Mouse (Mus musculus): Measurements from ENCODE around the gene Strada. TPM values are rescaled to one million over a fixed set of nuclear protein-coding genes. Genes with fewer than 3 reads are reported as not detected.
"Not testable (repeated sequence)": the region's sequence is repeated elsewhere in the genome, so short reads cannot be mapped to it uniquely, and the experiment has no call there.

The Strada gene
- total RNA-seq (2022), result 10 to 100 TPM; 11.1 to 14.7 (median 12.6) TPM

GRCm38 (mm10) chr11:106202123-106202465 is at the start of gene Strada:
Strada (minus strand) TSS chr11:106202168.
- no peak for DNase-seq (ENCODE audit: low spot score in 2 of 2)

- no peak for DNase-seq (ENCODE audit: low spot score in 2 of 2)
Observed at GRCm38 (mm10) chr11:106249326-106249725, 47.4 kb upstream of the Strada start.

GRCm38 (mm10) chr11:106246834-106247233 is 44.9 kb upstream of the Strada start:
- no peak for DNase-seq (ENCODE audit: low spot score in 2 of 2)

DNA sequence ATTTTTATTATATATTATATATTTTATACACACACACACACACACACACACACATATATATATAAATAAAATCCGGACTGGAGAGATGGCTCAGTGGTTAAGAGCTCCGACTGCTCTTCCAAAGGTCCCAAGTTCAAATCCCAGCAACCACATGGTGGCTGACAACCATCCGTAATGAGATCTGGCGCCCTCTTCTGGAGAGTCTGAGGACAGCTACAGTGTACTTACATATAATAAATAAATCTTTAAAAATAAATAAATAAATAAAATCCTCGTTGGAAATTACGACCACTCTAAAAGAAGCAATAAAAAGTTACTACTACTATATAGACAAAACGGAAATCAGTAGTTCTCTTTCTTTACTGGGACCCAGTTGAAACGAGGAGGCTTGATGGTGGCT is 32.0 kb upstream of the Strada start:
- not testable (repeated sequence) for DNase-seq (ENCODE audit: low spot score in 2 of 2)

GRCm38 (mm10) chr11:106220603-106221002 is 18.6 kb upstream of the Strada start:
- no peak for DNase-seq (ENCODE audit: low spot score in 2 of 2)

- DNase-seq (ENCODE audit: low spot score in 2 of 2), result peak; percentile 85 to 88
Observed at GRCm38 (mm10) chr11:106216730-106217490, 14.9 kb upstream of the Strada start, which contains the start of gene Ddx42. Ddx42 (plus strand) TSS chr11:106216926.

DNA sequence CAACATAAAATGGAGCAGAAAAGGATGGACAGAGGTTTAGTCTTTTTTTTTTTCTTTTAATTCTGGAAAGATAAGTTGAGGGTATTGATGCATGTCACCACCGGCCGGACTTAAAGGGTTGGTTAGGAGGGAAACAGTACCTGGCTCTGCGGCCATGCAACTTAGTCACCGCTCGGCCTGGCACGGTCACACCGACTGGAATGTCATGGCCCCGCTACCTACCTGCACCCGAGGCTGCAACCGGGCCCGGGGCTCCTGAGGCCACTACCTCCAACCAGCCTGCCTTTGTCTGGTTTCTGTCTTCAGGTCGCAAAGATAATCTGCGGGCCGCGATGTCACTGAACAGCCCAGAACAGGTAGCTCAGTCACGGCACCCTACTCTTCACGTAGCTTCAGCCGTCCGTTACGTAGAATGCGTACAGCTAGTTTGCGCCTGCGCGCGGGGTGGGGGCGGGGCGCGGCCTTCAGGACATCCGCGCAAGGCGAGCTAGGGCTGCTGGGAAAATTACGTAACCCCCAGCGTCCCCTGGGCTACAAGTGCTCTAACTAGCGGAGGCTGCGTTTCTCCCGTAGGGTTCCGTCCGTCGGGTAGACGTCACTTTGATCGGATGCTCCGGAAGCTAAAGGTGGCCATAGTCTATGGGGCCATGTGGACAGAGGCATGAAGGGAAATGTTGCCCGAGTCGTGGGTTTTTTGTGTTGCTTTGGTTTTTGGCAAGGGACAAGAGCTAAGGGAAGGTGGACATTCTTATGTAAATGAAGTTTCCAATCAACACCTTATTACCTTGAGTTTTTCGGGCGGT is 14.2 kb upstream of the Strada start, which contains the start of gene Ccdc47:
Gene Ccdc47, minus strand, starts transcription at position 418 of the 803 bp plus-strand sequence.
- peak; percentile 90 to 95 for DNase-seq (ENCODE audit: low spot score in 2 of 2)

GRCm38 (mm10) chr11:106215450-106215859 is 13.5 kb upstream of the Strada start:
- no peak for DNase-seq (ENCODE audit: low spot score in 2 of 2)

DNA sequence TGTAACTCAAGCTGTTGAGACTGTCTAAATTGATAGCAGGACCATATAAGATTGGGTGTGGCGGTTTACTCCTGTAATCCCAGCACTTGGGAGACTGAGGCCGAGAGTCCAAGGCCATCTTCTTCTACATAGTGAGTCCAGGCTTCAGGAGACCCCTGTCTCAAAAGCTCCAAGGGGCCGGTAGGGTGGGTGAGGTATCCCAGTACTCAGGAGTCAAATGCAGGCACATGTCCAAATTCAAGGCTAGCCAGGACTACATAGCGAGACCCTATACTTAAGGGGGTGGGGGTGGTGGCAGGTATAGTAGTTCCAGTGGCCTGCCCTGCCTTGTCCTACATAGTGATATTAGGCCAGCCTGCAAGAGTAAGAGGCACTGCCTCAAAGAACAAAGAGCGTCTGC is 12.9 kb upstream of the Strada start:
- no peak for DNase-seq (ENCODE audit: low spot score in 2 of 2)

DNA sequence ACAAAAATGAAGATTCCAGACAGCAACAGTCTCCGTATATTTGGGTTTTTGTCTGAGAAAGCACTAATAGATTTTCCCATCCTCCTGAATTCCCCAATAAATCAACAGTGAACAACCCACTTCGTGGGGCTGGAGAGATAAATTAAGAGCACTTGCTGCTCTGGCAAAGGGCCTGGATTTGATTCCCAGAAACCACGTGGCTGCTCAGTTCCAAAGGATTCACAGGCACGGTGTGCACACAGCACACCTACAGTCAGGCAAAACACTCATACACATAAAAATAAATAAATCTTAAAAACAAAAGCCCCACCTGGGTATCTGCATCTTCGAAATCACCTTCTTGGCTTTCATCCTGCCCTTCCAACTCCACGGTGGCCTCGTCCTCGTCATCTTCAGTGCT is 10.8 kb upstream of the Strada start:
- no peak for DNase-seq (ENCODE audit: low spot score in 2 of 2)

DNA sequence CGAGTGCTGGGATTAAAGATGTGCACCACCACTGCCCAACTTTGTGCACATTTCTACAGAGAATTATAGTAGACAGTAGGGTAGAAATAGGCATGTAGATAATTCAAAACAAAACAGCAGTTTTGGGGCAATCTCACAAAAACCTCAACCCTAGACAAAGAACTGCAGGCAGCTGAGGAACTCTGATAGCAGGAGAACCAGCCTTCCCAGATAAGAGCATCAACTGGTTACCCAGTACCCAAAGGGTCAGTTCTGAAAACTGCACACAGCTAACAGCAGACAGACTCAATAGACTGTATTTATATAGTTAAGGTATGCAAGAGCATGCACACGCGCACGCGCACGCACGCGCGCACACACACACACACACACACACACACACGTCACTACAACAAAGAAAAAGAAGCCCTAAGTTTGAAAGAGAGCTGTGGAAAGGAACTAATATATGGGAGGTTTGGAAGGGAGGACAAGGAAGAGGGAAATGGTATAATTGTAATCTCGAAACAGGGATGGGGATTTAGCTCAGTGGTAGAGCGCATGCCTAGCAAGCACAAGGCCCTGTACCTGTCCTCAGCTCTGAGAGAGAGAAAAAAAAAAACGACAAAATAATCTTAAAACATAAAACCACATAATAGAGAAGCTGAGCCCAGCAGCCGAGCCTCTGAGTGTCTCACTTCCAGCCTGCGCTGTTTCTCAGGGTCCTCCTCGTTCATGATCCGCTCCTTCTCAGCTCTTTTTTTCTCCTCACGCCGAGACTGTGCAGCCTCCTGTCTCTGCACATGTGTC is 438 bp downstream of the Strada start:
- DNase-seq (ENCODE audit: low spot score in 2 of 2), result no peak

- no peak for DNase-seq (ENCODE audit: low spot score in 2 of 2)
Observed at GRCm38 (mm10) chr11:106200756-106201155, 1.2 kb downstream of the Strada start.

GRCm38 (mm10) chr11:106199997-106200396 is 2.0 kb downstream of the Strada start:
- not testable (repeated sequence) for DNase-seq (ENCODE audit: low spot score in 2 of 2)

DNA sequence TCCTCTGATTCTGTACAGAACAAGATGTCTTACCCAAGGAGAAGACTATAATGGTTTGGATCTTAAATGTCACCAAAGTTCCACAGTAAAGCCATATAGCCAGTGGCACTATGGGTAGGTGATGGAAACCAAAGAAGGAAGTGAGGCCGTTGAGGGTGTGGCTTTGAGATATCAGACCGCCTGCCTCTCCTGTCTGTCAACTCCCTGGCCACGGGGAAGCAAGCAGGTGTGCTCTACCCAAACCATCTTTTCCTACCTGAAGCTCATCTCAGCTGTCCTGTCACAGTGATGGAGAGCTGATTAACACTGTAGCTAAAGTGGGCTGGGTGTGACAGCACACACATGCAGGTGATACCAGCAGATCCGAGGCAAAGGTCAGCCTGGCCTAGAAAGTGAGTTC is 3.7 kb downstream of the Strada start:
- DNase-seq (ENCODE audit: low spot score in 2 of 2), result no peak

- no peak for DNase-seq (ENCODE audit: low spot score in 2 of 2)
Observed at GRCm38 (mm10) chr11:106195341-106195740, 6.6 kb downstream of the Strada start.

DNA sequence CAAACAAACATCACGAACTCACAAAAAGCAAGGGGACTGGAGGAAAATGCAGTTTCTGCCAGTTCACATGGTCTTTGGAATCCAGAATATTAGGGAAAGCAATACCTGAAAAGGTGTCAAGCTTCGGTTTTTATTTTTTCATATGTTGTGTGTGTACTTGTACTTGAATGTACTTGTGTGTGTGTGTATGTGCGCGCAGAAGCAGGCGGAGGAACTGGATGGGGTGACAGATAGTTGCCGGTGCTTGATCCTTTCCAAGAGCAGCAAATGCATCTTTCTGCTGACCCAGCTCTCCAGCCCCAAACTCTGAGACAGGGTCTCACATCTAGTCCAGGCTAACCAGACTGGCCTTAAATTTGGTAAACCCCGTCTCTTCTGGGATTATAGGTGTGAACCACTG is 7.1 kb downstream of the Strada start:
- DNase-seq (ENCODE audit: low spot score in 2 of 2), result no peak

GRCm38 (mm10) chr11:106194155-106194541 is 7.8 kb downstream of the Strada start:
- no peak for DNase-seq (ENCODE audit: low spot score in 2 of 2)

DNA sequence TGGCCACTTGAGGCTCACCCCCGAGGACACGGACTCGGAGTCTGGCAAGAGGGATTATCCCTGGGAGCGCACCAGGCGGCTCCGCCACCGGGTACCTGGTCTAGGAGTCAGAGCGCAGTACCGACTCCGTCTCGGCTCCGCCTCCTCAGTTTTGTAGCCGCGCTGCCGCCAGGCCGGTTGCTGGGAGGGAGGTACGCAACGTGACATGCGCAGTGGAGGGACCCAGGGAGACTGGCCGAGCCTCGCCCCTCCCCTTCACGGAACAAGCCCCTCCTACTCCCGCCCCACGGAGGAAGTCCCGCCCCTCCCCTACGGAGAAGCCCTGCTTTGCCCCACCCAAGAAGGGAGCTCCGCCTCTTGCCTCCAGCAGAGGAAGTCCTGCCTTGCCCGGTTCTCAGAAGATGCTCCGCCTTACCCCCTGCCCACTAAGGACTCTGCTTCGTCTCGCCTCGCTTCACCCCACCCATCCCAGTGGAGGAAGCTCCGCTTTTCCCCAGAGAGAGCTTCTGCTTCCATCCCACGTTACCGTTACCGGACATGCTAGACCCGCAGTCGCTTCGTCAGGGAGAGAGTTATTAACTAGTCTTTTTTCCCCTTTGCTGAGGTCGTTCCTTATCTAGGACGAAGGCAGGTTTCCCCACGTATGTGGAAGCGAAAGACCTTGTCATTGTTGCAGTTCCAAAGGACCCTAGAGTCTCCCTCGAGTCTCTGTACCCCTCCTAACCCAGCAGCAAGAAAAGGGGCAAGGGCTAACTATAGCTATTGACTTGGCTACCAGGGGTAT is 8.4 kb downstream of the Strada start:
- peak; percentile 90 to 94 for DNase-seq (ENCODE audit: low spot score in 2 of 2)

DNA sequence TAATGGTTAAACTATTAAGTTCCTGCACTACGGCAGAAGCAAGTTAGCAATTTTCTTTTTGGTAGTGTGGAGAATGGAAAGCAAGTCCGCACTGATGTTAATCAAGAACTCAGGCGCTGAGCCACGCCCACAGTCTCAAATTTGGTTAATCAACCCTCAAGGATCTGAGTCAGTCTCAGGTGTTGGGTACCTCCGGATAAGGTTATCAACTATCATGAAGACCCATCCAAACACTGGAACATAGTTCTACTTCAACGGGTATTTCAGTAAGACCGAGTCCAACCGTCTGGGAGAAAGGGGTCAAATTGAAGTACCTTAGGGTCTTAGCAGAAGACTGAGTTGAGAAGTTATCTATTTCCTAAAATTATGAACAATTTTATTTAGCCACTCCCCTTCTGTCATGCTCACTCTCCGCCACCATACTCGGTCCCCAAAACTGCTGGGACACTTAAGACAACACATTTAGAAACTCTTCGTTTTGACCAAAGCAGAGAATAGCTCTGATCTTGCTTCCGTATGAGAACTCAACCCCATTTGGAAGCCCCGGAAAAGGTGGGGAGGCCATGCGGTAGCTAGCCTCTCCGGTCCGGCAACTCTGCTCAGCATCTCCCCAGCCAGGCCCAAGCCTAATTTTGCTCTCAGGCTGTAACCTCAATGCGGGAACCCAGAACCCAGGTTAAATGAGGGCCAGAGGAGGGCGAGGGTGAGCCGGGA is 9.2 kb downstream of the Strada start:
- no peak for DNase-seq (ENCODE audit: low spot score in 2 of 2)

- no peak for DNase-seq (ENCODE audit: low spot score in 2 of 2)
Observed at GRCm38 (mm10) chr11:106192241-106192640, 9.7 kb downstream of the Strada start.

All from gastrocnemius, adult 8-10 months (tissue).